Mouse (Mus musculus) testis, adult 2 months (tissue): ENCODE measurements around the gene Rfk.

Experiments used
- CTCF ChIP-seq: fragments of 200-500 bp; IDR thresholded peaks from 2 replicates; pipeline ENCODE4 v1.5.1; 2012; ENCODE audit warnings: low read depth, mild to moderate bottlenecking, inconsistent platforms, low read length, moderate library complexity; ENCODE audit not compliant: control insufficient read depth, insufficient read depth, insufficient replicate concordance
- POLR2A ChIP-seq: fragments of 200-500 bp; IDR thresholded peaks from 2 replicates; pipeline ENCODE4 v1.6.1; 2012; ENCODE audit warnings: low read depth, mild to moderate bottlenecking, inconsistent platforms, low read length, moderate library complexity; ENCODE audit not compliant: control insufficient read depth

- TF ChIP-seq CTCF = no peak
- no peak for TF ChIP-seq POLR2A
Measured at GRCm38 (mm10) chr19:17378845-17379244, 15.0 kb upstream of the Rfk start.
